Mouse (Mus musculus): ENCODE data around the gene AU021092. TPM values are rescaled to one million over a fixed set of nuclear protein-coding genes. Genes with fewer than 3 reads are reported as not detected.
"Not testable (repeated sequence)": the region's sequence is repeated elsewhere in the genome, so short reads cannot be mapped to it uniquely, and the experiment has no call there.

AU021092 gene
- polyA plus RNA-seq, 1 experiment: 139 TPM

- TF ChIP-seq CTCF (IDR thresholded peaks at IDR 0.05; ENCODE audit: insufficient read depth, low read length) (peak; percentile 71), POLR2A (IDR thresholded peaks at IDR 0.05; ENCODE audit: borderline replicate concordance, extremely low read depth, low read depth, low read length) (no peak)
- 29% methylated on average over 7 of the region's 7 CpGs for WGBS
- Histone ChIP-seq H3K4me1 (ENCODE audit: control insufficient read depth, insufficient read depth, low read length) (no peaks in the 10 kb centered on the region), H3K4me3 (replicated peaks; ENCODE audit: extremely low read depth, low read depth, low read length) (no peak overlapping the region)
- peak; percentile 64 for DNase-seq
These were observed 22.3 kb upstream of the AU021092 start for GRCm38 (mm10) chr16:5244411-5244810.

- H3K4me3 ChIP-seq (replicated peaks; ENCODE audit: extremely low read depth, low read depth, low read length): no peak overlapping the region
- WGBS: 85% methylated on average over 6 of the region's 6 CpGs
- H3K4me1 ChIP-seq (ENCODE audit: control insufficient read depth, insufficient read depth, low read length): no peaks in the 10 kb centered on the region
- TF ChIP-seq POLR2A (IDR thresholded peaks at IDR 0.05; ENCODE audit: borderline replicate concordance, extremely low read depth, low read depth, low read length) (no peak), CTCF (IDR thresholded peaks at IDR 0.05; ENCODE audit: insufficient read depth, low read length) (no peak)
- no peak for DNase-seq
These were observed 20.8 kb upstream of the AU021092 start for GRCm38 (mm10) chr16:5242882-5243281.

- Histone ChIP-seq H3K4me3 (replicated peaks; ENCODE audit: extremely low read depth, low read depth, low read length) (no peak overlapping the region), H3K4me1 (ENCODE audit: control insufficient read depth, insufficient read depth, low read length) (no peaks in the 10 kb centered on the region)
- no peak for DNase-seq
- TF ChIP-seq CTCF (IDR thresholded peaks at IDR 0.05; ENCODE audit: insufficient read depth, low read length): no peak
- TF ChIP-seq POLR2A (IDR thresholded peaks at IDR 0.05; ENCODE audit: borderline replicate concordance, extremely low read depth, low read depth, low read length): no peak
- 89% methylated on average over 4 of the region's 4 CpGs for WGBS
These were observed 20.3 kb upstream of the AU021092 start for GRCm38 (mm10) chr16:5242355-5242754.

GRCm38 (mm10) chr16:5233418-5234313 lies 11.6 kb upstream of the AU021092 start, which contains the start of gene Alg1:
Gene Alg1, plus strand, starts transcription at chr16:5233621.
- TF ChIP-seq POLR2A (IDR thresholded peaks at IDR 0.05; ENCODE audit: borderline replicate concordance, extremely low read depth, low read depth, low read length) (peak; percentile 99), CTCF (IDR thresholded peaks at IDR 0.05; ENCODE audit: insufficient read depth, low read length) (no peak)
- WGBS: 2% methylated on average over 47 of the region's 47 CpGs
- Histone ChIP-seq H3K4me1 (ENCODE audit: control insufficient read depth, insufficient read depth, low read length) (0 out of 2 replicates have a peak, but pooled peaks cover 3% of the 10 kb centered on the region), H3K4me3 (replicated peaks; ENCODE audit: extremely low read depth, low read depth, low read length) (peak within 1 kb of the TSS; percentile 89)
- DNase-seq: peak; percentile 94

- TF ChIP-seq POLR2A (IDR thresholded peaks at IDR 0.05; ENCODE audit: borderline replicate concordance, extremely low read depth, low read depth, low read length): no peak
- TF ChIP-seq CTCF (IDR thresholded peaks at IDR 0.05; ENCODE audit: insufficient read depth, low read length): no peak
- WGBS: 60% methylated on average over 4 of the region's 4 CpGs
- Histone ChIP-seq H3K4me3 (replicated peaks; ENCODE audit: extremely low read depth, low read depth, low read length) (no peak overlapping the region), H3K4me1 (ENCODE audit: control insufficient read depth, insufficient read depth, low read length) (0 out of 2 replicates have a peak, but pooled peaks cover 3% of the 10 kb centered on the region)
- no peak for DNase-seq
These were observed 10.9 kb upstream of the AU021092 start for GRCm38 (mm10) chr16:5232982-5233381.

GRCm38 (mm10) chr16:5228103-5228502 lies 6.0 kb upstream of the AU021092 start:
- H3K4me1 ChIP-seq (ENCODE audit: control insufficient read depth, insufficient read depth, low read length); DNase-seq; H3K4me3 ChIP-seq (replicated peaks; ENCODE audit: extremely low read depth, low read depth, low read length): not testable (repeated sequence)
- 73% methylated on average over 3 of the region's 3 CpGs for WGBS

GRCm38 (mm10) chr16:5227501-5227900 lies 5.4 kb upstream of the AU021092 start:
- DNase-seq; H3K4me1 ChIP-seq (ENCODE audit: control insufficient read depth, insufficient read depth, low read length); H3K4me3 ChIP-seq (replicated peaks; ENCODE audit: extremely low read depth, low read depth, low read length): not testable (repeated sequence)
- WGBS: 72% methylated on average over 19 of the region's 19 CpGs

- 0% methylated on average over 1 of the region's 1 CpGs for WGBS
- H3K4me1 ChIP-seq (ENCODE audit: control insufficient read depth, insufficient read depth, low read length); DNase-seq; H3K4me3 ChIP-seq (replicated peaks; ENCODE audit: extremely low read depth, low read depth, low read length): not testable (repeated sequence)
These were observed 4.4 kb upstream of the AU021092 start for GRCm38 (mm10) chr16:5226534-5226933.

- peak; percentile 45 for DNase-seq
- H3K4me3 ChIP-seq (replicated peaks; ENCODE audit: extremely low read depth, low read depth, low read length): no peak overlapping the region
- WGBS: 19% methylated on average over 4 of the region's 4 CpGs
- no peaks in the 10 kb centered on the region for H3K4me1 ChIP-seq (ENCODE audit: control insufficient read depth, insufficient read depth, low read length)
- TF ChIP-seq CTCF (IDR thresholded peaks at IDR 0.05; ENCODE audit: insufficient read depth, low read length) (no peak), POLR2A (IDR thresholded peaks at IDR 0.05; ENCODE audit: borderline replicate concordance, extremely low read depth, low read depth, low read length) (no peak)
These were observed 696 bp downstream of the AU021092 start for GRCm38 (mm10) chr16:5221403-5221802.

GRCm38 (mm10) chr16:5217341-5218133 lies 4.6 kb downstream of the AU021092 start:
- 68% methylated on average over 5 of the region's 5 CpGs for WGBS
- H3K4me1 ChIP-seq (ENCODE audit: control insufficient read depth, insufficient read depth, low read length): no peaks in the 10 kb centered on the region
- no peak overlapping the region for H3K4me3 ChIP-seq (replicated peaks; ENCODE audit: extremely low read depth, low read depth, low read length)
- TF ChIP-seq POLR2A (IDR thresholded peaks at IDR 0.05; ENCODE audit: borderline replicate concordance, extremely low read depth, low read depth, low read length) (no peak), CTCF (IDR thresholded peaks at IDR 0.05; ENCODE audit: insufficient read depth, low read length) (no peak)
- DNase-seq: no peak

Data from lung, adult 2 months (tissue).